ENCODE assay signal across 22 mouse cellular contexts in the genomic region with DNA sequence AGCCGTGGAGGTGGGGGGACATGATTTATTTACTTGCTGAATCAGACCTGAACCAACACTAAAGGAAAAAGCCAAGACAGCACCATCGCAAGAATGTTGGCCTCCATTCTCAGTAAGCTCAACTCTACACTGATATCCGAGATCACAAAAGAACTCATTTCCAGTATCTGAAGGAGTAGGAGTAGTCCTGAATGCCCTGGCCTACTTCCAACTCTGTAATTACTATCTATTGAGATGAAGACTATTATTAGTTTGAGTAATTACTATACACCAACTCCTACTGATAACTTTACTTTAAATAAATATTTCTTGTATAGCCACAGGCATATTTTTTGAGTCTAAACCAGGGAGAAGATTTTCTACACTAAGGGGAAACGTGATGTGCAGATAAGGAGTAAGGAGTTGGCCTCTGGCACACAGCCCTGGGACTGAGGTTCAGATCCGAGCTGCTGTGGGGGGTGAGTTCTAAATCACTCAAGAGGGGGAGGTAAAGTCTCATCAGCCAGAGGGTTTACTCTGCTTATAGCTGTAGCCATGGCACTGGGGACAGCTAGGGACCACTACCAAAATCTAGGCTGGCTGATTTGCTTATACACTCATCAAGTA.
DNase-seq lines count a peak whose midpoint lies in the region; ATAC-seq and TF ChIP-seq lines count a peak whose summit lies in the region.
"Had no signal": no experiment of that assay in that cellular context is flagged by ENCODE, and none has a peak within 500 bp of the region (broad histone marks: within the 10 kb centered on the region; RNA-seq: fewer than 3 reads in every experiment).

No protein-coding gene starts in this region.

- DNase-seq in heart, adult 2 months = no peak
- peak; percentile 38 for DNase-seq in limb, embryonic 14.5 days (ENCODE audit: low spot score)
- DNase-seq in limb, embryonic 10.5 days (ENCODE audit: low spot score) = no peak
- DNase-seq in brain, adult 2 months (ENCODE audit: low read depth, low spot score) = peak; percentile 58
- DNase-seq in frontal cortex, postnatal 36 days (ENCODE audit: low spot score in 2 of 2) = no peak
- DNase-seq: adrenal gland, postnatal 36 days; B cell, adult 2 months; cerebellum, adult 9-10 months; gastrocnemius, postnatal 36 days; layer of hippocampus, postnatal 36 days; lung, postnatal 10 days; retina, postnatal 1 day; right cerebral cortex, postnatal 4 days; thymus, adult 18-20 months had no signal

- TF ChIP-seq POLR2A in heart, adult 2 months (IDR thresholded peaks at IDR 0.05; ENCODE audit: insufficient read depth, low read depth, low read length) = no peak
- TF ChIP-seq POLR2A in limb, embryonic 14.5 days (IDR thresholded peaks at IDR 0.05; ENCODE audit: borderline replicate concordance, extremely low read depth, insufficient read depth, insufficient read length) = no peak

- H3K4me1 ChIP-seq in heart, embryonic 16.5 days (ENCODE audit: control insufficient read depth, insufficient read depth, low read length) = peaks cover 9% of the 10 kb centered on the region
- no peaks in the 10 kb centered on the region; the same call in 1 of the 2 replicates for H3K4me1 ChIP-seq in heart, adult 2 months (ENCODE audit: control insufficient read depth, insufficient read depth, low read length)
- H3K4me1 ChIP-seq in limb, embryonic 14.5 days (ENCODE audit: control insufficient read depth, insufficient read depth, low read length) = peaks cover 7% of the 10 kb centered on the region
- H3K4me1 ChIP-seq in limb, embryonic 10.5 days = peaks cover 6% of the 10 kb centered on the region; the same call in 1 of the 2 replicates
- peaks cover 13% of the 10 kb centered on the region; the same call in 1 of the 2 replicates for H3K4me1 ChIP-seq in stomach, embryonic 14.5 days (ENCODE audit: control insufficient read depth, insufficient read depth, low read length)
- H3K4me1 ChIP-seq: liver, embryonic 12.5 days had no signal

- no peaks in the 10 kb centered on the region for H3K27me3 ChIP-seq in heart, embryonic 16.5 days (ENCODE audit: control insufficient read depth, insufficient read depth, low read length)
- no peaks in the 10 kb centered on the region for H3K27me3 ChIP-seq in heart, adult 2 months (ENCODE audit: control insufficient read depth, insufficient read depth, low read length)
- H3K27me3 ChIP-seq in limb, embryonic 14.5 days (ENCODE audit: control insufficient read depth, insufficient read depth, low read length) = no peaks in the 10 kb centered on the region
- no peaks in the 10 kb centered on the region for H3K27me3 ChIP-seq in limb, embryonic 10.5 days (ENCODE audit: low read depth, poor library complexity, severe bottlenecking)
- H3K27me3 ChIP-seq in stomach, embryonic 14.5 days (ENCODE audit: control insufficient read depth, insufficient read depth, low read length) = no peaks in the 10 kb centered on the region
- H3K27me3 ChIP-seq: embryonic facial prominence, embryonic 13.5 days; liver, embryonic 12.5 days; megakaryocyte, embryonic 14.5 days; Patski had no signal

- 0 out of 2 replicates have a peak overlapping the region, but pooled peaks have one; percentile 16 for H3K27ac ChIP-seq in heart, embryonic 16.5 days (ENCODE audit: low read length)
- no peak overlapping the region for H3K27ac ChIP-seq in heart, adult 2 months
- no peak overlapping the region for H3K27ac ChIP-seq in limb, embryonic 14.5 days (replicated peaks; ENCODE audit: low read depth, low read length)
- H3K27ac ChIP-seq in limb, embryonic 10.5 days = no peak overlapping the region
- H3K27ac ChIP-seq in stomach, embryonic 14.5 days (ENCODE audit: low read length) = peak overlapping the region; percentile 87
- H3K27ac ChIP-seq: embryonic facial prominence, embryonic 13.5 days; liver, embryonic 12.5 days had no signal

- H3K9me3 ChIP-seq in heart, embryonic 16.5 days (replicated peaks; ENCODE audit: control insufficient read depth, low read length) = no peaks in the 10 kb centered on the region
- H3K9me3 ChIP-seq in limb, embryonic 14.5 days (ENCODE audit: control insufficient read depth, low read length) = no peaks in the 10 kb centered on the region
- H3K9me3 ChIP-seq in limb, embryonic 10.5 days (replicated peaks) = no peaks in the 10 kb centered on the region
- H3K9me3 ChIP-seq in stomach, embryonic 14.5 days (ENCODE audit: control insufficient read depth, low read depth, low read length) = no peaks in the 10 kb centered on the region
- H3K9me3 ChIP-seq: embryonic facial prominence, embryonic 13.5 days; liver, embryonic 12.5 days; megakaryocyte, embryonic 14.5 days had no signal

- no peak for TF ChIP-seq EP300 in heart, adult 2 months (IDR thresholded peaks at IDR 0.05; ENCODE audit: insufficient read depth, low read depth, low read length)

- no peak for TF ChIP-seq CTCF in heart, adult 2 months (IDR thresholded peaks at IDR 0.05)

- no peak overlapping the region for H3K4me2 ChIP-seq in heart, embryonic 16.5 days (ENCODE audit: low read depth, low read length)
- no peak overlapping the region for H3K4me2 ChIP-seq in limb, embryonic 14.5 days (replicated peaks; ENCODE audit: low read depth, low read length, severe bottlenecking)
- H3K4me2 ChIP-seq in stomach, embryonic 14.5 days (replicated peaks; ENCODE audit: low read depth, low read length) = peak overlapping the region; percentile 37; the same call in 1 of the 2 replicates
- H3K4me2 ChIP-seq: embryonic facial prominence, embryonic 13.5 days; heart, embryonic 11.5 days; liver, embryonic 12.5 days had no signal

- 28% methylated on average over 5 of the region's 5 CpGs for WGBS in heart, embryonic 16.5 days
- WGBS in heart, adult 2 months = 28% methylated on average over 5 of the region's 5 CpGs
- WGBS in limb, embryonic 14.5 days = 54% methylated on average over 5 of the region's 5 CpGs
- 76% methylated on average over 5 of the region's 5 CpGs for WGBS in limb, embryonic 10.5 days
- WGBS in stomach, embryonic 14.5 days = 30% methylated on average over 5 of the region's 5 CpGs

- 0 out of 2 replicates have a peak, but pooled peaks have one; percentile 25 for ATAC-seq in heart, embryonic 16.5 days (replicated peaks; ENCODE audit: extremely low read depth, insufficient read depth, low FRiP score)
- ATAC-seq in limb, embryonic 14.5 days (ENCODE audit: low FRiP score, low read depth) = no peak
- ATAC-seq in stomach, embryonic 14.5 days (ENCODE audit: insufficient number of reproducible peaks, insufficient read depth, low FRiP score, low read depth) = no peak
- ATAC-seq: activated CD4-positive, CD25-positive, alpha-beta regulatory T cell, adult 4 months; liver, embryonic 12.5 days; Patski had no signal

- H3K4me3 ChIP-seq in heart, embryonic 16.5 days (ENCODE audit: low read length) = no peak overlapping the region
- H3K4me3 ChIP-seq in heart, adult 2 months = no peak overlapping the region
- H3K4me3 ChIP-seq in limb, embryonic 14.5 days (replicated peaks; ENCODE audit: low read length) = no peak overlapping the region
- H3K4me3 ChIP-seq in limb, embryonic 10.5 days = no peak overlapping the region
- H3K4me3 ChIP-seq in stomach, embryonic 14.5 days (ENCODE audit: low read depth, low read length) = peak overlapping the region; percentile 18; the same call in 1 of the 2 replicates
- H3K4me3 ChIP-seq: embryonic facial prominence, embryonic 13.5 days; liver, embryonic 12.5 days; megakaryocyte, embryonic 14.5 days had no signal

- H3K36me3 ChIP-seq in heart, embryonic 16.5 days (ENCODE audit: control insufficient read depth, insufficient read depth) = no peaks in the 10 kb centered on the region; the same call in 1 of the 2 replicates
- no peaks in the 10 kb centered on the region for H3K36me3 ChIP-seq in heart, adult 2 months (ENCODE audit: control insufficient read depth, insufficient read depth, low read length)
- peaks cover 14% of the 10 kb centered on the region; the same call in 1 of the 2 replicates for H3K36me3 ChIP-seq in limb, embryonic 14.5 days (ENCODE audit: control insufficient read depth, insufficient read depth, low read length)
- H3K36me3 ChIP-seq in limb, embryonic 10.5 days = peaks cover 28% of the 10 kb centered on the region
- peaks cover 7% of the 10 kb centered on the region; the same call in 1 of the 2 replicates for H3K36me3 ChIP-seq in stomach, embryonic 14.5 days (ENCODE audit: control insufficient read depth, insufficient read depth, low read length)

- H3K79me2 ChIP-seq in heart, adult 2 months (replicated peaks; ENCODE audit: control insufficient read depth, insufficient read depth, low read length) = no peaks in the 10 kb centered on the region

- no peak overlapping the region for H3K9ac ChIP-seq in heart, embryonic 16.5 days (ENCODE audit: low read length)
- no peak overlapping the region for H3K9ac ChIP-seq in heart, adult 2 months (ENCODE audit: low read depth, low read length)
- H3K9ac ChIP-seq in limb, embryonic 14.5 days (ENCODE audit: low read depth, low read length, severe bottlenecking) = no peak overlapping the region
- no peak overlapping the region for H3K9ac ChIP-seq in stomach, embryonic 14.5 days (replicated peaks; ENCODE audit: low read depth, low read length)
- H3K9ac ChIP-seq: embryonic facial prominence, embryonic 13.5 days; liver, embryonic 12.5 days had no signal

- intact Hi-C loops in heart, adult 2 months (cut with DNase I) = no loop called here

Comparison
In these comparisons a context has a peak if more than half of its experiments do, and no peak if none do; other contexts are left out.
1. H3K27ac ChIP-seq: peak in heart, embryonic 16.5 days (single experiment) and stomach, embryonic 14.5 days (single experiment); none in heart, adult 2 months (single experiment), limb, embryonic 14.5 days (single experiment) and limb, embryonic 10.5 days (single experiment).
2. DNase-seq: peak in limb, embryonic 14.5 days (single experiment) and brain, adult 2 months (single experiment); none in heart, adult 2 months (0 of 2), limb, embryonic 10.5 days (single experiment) and frontal cortex, postnatal 36 days (0 of 2).